Mouse (Mus musculus) T-helper 17 cell (primary cell): ENCODE measurements around the gene Olfr557.

Source experiments
- in situ Hi-C, 2 experiments: fragments of 300-600 bp; cut with MboI, MseI; formaldehyde crosslinking; loops; 1 replicate in 1 of 2; 2 replicates in 1 of 2; pipeline ENCODE4 v1.15.1; 2025; ENCODE audit warnings: high pct_unique_total_duplicates in 2 of 2

Gene Olfr557

GRCm38 (mm10) chr7:102695358-102696125 is at the start of gene Olfr557:
Gene Olfr557, plus strand, starts transcription at chr7:102695910.
- in situ Hi-C loops: no loop called here

- in situ Hi-C loops: loop anchor here in 1 of 2 experiments (10.0 kb wide), 1 partner anchor 596 kb away; the partner anchor contains the start of gene Usp17ld
These were observed 37.2 kb upstream of the Olfr557 start, which contains the start of gene Olfr555 for GRCm38 (mm10) chr7:102658523-102658922. Gene Olfr555, plus strand, starts transcription at chr7:102658823.

- in situ Hi-C loops: loop anchor here in 1 of 2 experiments (10.0 kb wide), 1 partner anchor 260 kb away; the partner anchor contains the start of gene Olfr572
These were observed 31.1 kb upstream of the Olfr557 start, which contains the start of gene Olfr556 for GRCm38 (mm10) chr7:102664599-102664998. Gene Olfr556, plus strand, starts transcription at chr7:102664899.

GRCm38 (mm10) chr7:102665378-102665777 is 30.3 kb upstream of the Olfr557 start:
- in situ Hi-C loops: loop anchor here in 1 of 2 experiments (10.0 kb wide), 1 partner anchor 259 kb away; the partner anchor contains the start of gene Olfr572

GRCm38 (mm10) chr7:102676225-102676624 is 19.5 kb upstream of the Olfr557 start:
- in situ Hi-C loops: no loop called here

- in situ Hi-C loops: no loop called here
These were observed 13.8 kb upstream of the Olfr557 start for GRCm38 (mm10) chr7:102681916-102682315.

- in situ Hi-C loops: no loop called here
These were observed 8.7 kb upstream of the Olfr557 start, which contains the start of gene Trim68 for GRCm38 (mm10) chr7:102686944-102687501. Gene Trim68, minus strand, starts transcription at chr7:102687327.

GRCm38 (mm10) chr7:102698461-102698860 is 2.8 kb downstream of the Olfr557 start:
- in situ Hi-C loops: no loop called here

- in situ Hi-C loops: loop anchor here in 1 of 2 experiments (10.0 kb wide), 1 partner anchor 223 kb away; the partner anchor contains the start of gene Olfr572
These were observed 6.2 kb downstream of the Olfr557 start, which contains the start of gene Olfr558 for GRCm38 (mm10) chr7:102701915-102702314. Gene Olfr558, plus strand, starts transcription at chr7:102702215.

GRCm38 (mm10) chr7:102718970-102719369 is 23.3 kb downstream of the Olfr557 start, which contains the start of gene Olfr33:
Gene Olfr33, minus strand, starts transcription at chr7:102719070.
- in situ Hi-C loops: no loop called here

- in situ Hi-C loops: no loop called here
These were observed 31.7 kb downstream of the Olfr557 start, which contains the start of gene Olfr559 for GRCm38 (mm10) chr7:102727391-102727790. Gene Olfr559, minus strand, starts transcription at chr7:102727491.

GRCm38 (mm10) chr7:102733793-102734192 is 38.1 kb downstream of the Olfr557 start:
- in situ Hi-C loops: no loop called here

- in situ Hi-C loops: no loop called here
These were observed 42.0 kb downstream of the Olfr557 start for GRCm38 (mm10) chr7:102737705-102738104.
